Mouse (Mus musculus) effector memory CD4-positive, alpha-beta T cell, adult 7 months (primary cell): ENCODE data around the gene Magi1. TPM values are rescaled to one million over a fixed set of nuclear protein-coding genes. Genes with fewer than 3 reads are reported as not detected.

Experiments used
- polyA plus RNA-seq: library from polyadenylated mRNA; unstranded; fragments of 100-300 nt; shearing (Covaris generic); gene quantifications from one replicate; pipeline ENCODE4 v1.2.1, GENCODE M21; 2017

Gene Magi1
- polyA plus RNA-seq = 0.07 TPM

DNA sequence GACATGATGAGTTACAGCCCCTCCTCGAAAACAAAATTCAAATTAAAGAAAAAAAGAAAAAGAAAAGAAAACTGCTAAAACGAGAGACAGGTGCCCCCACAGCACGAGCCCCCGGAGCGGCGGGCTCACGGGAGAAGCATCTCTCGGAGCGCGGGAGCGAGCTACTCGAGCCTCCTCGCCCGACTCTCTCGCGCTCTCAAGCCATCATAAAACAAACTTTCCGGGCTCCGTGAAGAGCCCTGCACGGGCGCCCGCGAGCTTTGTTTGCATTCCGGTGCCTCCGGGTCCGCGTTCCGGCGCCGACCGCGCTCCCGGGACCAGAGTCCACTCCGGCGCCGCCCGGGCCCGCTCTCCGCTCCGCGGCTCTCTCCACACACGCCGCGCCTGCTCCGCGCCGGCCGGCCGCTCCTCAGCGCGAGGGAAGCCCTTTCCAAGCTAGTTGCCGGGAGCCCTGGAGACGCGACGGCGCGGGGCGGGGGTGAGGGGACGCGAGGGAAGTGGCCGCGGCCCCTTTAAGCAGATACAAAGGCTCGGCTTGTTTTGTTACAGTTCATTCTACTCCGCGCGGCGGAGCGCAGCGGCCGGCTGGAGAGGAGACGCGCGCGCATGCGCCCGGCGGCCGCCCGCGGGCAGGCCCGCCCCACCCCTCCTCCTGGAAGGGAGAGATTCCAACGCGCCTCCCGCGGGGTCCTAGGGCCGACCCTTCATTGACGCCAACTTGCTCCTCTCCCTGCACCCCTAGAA lies at the start of gene Magi1:
TSS of gene Magi1 (minus strand) at position 600 of the 744 bp plus-strand sequence.

Other genes with a start within 250 kb of the Magi1 start
- gene Slc25a26, start 216.4 kb upstream of the Magi1 start, polyA plus RNA-seq = 5.3 TPM